Mouse (Mus musculus): ENCODE results near the gene Prim1.

Prim1 gene

GRCm38 (mm10) chr10:128015068-128015934 lies at the start of gene Prim1:
TSS of gene Prim1 (plus strand) at chr10:128015168.
- peak; percentile 82 to 89 for DNase-seq

DNA sequence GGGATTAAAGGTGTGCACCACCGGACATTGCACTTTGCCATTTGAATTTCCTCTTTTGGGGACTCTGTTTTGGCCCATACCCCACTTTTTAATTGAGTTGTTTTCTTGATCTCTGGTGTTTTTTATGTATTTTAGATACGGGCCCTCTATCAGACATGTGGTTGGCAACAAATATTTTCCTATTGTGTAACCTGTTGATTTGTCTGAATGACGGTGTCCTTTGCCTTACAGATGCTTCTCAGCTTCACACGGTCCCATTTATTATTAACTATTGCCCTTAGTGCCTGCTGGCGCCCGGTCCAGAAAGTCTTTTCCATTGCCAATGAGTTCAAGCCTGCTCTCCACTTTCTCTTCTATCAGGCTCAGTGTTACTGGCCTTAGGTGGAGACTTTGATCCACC lies 48.5 kb upstream of the Prim1 start:
- DNase-seq = no peak

DNA sequence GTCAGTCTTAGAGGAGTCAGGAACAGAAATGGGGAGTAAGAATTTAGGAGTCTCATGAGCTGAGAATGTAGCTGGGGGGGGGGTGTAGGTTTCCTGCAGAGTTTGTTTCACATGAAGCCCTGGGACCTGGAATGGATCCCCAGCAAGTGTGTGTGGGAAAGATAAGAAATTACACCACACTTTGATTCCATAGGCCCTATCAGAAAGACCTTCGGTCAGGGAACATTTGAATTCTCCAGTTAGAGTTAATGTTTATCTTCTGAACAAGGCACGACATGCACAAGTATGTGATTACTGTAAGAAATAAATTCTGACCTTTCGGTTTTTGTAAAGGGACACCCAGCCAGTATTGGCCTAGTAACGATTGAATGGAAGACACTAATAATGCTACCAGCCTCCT lies 45.1 kb upstream of the Prim1 start:
- DNase-seq = no peak

DNA sequence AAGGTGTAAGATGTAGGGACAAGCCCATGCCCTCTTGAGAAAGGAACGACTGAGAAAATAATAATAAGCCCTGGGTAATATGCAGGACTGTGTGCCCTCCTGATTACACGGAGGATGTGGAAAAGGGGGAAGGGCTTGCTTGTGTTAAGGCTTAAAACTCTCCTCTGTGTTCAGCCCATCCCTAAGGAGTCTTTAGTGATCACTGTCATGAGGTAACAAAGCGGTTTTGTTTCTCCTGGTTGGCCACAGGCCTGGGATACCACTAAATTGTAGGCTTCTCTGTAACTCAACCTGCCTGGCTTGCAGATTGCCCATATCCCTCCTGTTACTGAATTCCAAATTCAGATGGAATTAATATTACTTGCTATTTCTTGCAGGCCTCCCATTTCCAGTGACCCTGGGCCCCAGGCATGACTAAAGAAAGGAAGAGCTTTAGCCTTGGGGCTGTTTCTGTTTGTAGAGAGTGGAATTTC lies 44.6 kb upstream of the Prim1 start:
- peak in 1 of 2 experiments; percentile 11 for DNase-seq

DNA sequence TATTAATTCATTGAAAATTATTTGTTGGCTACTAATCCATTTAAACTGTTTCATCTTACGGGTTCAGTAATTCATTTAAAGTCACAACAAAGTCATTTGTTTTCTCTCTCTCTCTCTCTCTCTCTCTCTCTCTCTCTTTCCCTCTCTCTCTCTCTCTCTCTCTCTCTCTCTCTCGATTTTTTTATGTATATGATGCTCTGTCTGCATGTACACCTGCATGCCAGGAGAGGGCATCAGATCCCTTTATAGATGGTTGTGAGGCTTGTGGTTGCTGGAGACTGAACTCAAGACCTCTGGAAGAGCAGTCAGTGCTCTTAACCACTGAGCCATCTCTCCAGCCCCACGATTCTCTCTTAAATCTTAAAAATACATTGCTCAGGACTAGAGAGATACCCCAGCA lies 43.8 kb upstream of the Prim1 start:
- DNase-seq = no peak

DNA sequence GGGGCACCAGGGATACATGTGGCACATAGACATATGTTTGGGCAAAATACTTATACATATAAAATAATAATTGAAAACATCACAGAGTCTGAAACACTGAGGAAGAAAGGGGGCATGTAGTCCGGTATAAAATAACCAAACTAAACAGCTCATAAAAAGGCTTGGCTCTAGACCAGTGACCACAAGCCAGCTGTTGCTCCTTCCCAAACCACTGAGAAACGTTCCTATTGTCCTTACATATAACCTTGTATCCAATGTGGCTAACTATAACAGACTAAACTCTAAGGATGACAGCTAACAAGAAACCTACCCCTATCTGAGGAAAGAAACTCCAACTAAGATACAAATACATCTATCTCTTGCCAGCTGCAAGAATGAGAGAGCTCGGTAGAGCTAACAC lies 40.9 kb upstream of the Prim1 start:
- DNase-seq = peak; percentile 12 to 14

DNA sequence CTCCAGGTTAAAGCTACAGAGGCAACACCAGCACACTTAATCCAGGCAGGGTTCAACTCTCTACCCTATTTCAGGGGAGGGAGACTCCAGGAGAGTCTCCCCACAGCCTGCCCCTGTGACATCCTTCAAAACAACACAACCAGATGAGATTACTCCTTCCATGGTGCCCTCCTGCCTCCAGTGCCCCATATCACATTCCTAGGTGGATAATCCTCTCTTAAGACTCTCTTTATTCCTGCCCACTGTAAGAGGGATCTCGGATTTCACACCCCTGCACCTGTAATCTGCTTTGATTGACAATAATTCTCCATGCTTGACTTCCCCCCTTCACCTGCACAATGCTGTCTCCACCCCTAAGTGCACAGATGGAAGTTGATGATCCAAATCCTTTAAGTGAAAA lies 39.5 kb upstream of the Prim1 start:
- no peak for DNase-seq

DNA sequence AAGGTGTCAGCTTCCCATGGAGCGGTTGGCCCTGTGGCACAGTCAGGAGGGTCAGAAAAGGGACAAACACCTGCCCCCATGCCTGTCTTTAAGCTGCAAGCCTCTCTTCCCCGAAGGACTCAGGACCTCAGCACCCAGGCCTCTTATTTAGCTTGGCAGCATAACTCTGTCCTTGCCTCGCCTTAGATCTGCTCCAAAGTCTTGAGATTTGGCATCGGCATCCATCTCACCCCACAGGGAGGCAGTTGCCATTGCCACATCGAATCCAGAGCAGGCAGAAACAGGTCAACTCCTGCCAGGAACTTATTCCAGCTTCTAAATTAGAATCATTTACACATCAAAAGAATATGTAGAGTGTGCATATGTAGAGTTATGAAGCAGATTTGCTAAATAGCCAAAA lies 30.3 kb upstream of the Prim1 start:
- DNase-seq = no peak

DNA sequence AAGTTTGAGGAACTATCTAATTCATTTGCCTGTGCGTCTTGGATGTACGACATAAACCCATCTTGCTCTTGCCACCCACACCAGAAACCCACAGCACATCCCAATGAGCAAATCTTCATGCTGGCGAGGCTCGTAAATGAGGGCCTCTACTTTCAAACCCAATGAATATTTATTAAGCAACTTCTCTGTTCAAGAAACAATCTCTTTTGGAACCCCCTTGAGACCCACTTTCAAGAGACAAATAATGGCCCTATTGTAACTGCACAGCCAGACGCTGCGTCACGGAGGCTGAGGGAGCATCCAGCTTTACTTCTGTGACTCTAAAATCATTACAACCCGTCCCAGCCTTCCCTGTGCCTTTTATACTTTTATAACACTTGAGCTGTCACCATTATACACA lies 29.4 kb upstream of the Prim1 start:
- DNase-seq = no peak

GRCm38 (mm10) chr10:127996690-127997089 lies 18.3 kb upstream of the Prim1 start:
- no peak for DNase-seq

- DNase-seq = no peak
Observed at GRCm38 (mm10) chr10:127998260-127998659, 16.7 kb upstream of the Prim1 start.

DNA sequence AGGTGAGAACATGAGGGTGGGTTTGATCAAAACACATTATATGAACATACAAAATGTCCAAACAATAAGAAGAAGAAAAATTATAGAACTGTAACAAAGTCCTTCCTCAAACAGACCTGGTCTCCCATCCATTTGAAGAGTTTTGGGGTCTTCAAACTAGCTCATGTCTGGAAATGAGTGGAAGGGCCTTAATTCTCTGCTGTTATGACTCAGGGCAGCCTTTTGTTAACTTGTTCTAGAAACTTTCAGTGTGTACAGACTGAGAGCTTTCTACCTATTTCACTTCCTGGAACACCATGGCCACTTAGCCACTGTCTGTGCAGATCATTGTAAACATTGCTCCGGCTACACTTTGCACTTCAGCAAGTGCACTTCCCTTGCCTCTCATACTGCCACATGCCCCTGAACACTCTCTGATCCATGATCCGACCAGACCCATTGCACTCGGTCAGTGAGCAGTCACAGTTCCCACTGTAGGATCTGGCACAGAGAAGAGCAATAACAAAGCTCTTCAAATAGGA lies 11.6 kb upstream of the Prim1 start:
- DNase-seq = no peak

DNA sequence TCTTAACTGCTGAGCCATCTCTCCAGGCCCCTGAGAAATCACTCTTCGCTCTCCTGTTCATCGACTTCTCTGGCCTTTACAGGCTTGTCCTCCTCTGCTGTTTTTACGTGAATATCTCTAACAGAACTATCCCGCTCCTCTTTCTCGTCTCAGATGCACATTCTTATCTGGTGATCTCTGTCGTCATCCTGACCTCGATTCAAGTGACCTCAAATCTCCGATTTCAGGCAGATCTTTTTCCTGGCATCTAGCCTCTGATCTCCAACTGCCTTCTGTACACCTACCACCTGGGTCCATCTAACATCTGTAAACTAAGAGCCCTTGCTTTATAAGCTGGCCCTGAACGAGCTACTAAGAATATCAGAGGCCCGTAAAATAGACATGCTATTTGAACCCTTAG lies 10.1 kb upstream of the Prim1 start:
- DNase-seq = no peak

GRCm38 (mm10) chr10:128005479-128005878 lies 9.5 kb upstream of the Prim1 start:
- DNase-seq = no peak

- DNase-seq = no peak
Observed at GRCm38 (mm10) chr10:128007446-128007845, 7.5 kb upstream of the Prim1 start, which contains the start of gene Hsd17b6. TSS of gene Hsd17b6 (minus strand) at chr10:128007611.

DNA sequence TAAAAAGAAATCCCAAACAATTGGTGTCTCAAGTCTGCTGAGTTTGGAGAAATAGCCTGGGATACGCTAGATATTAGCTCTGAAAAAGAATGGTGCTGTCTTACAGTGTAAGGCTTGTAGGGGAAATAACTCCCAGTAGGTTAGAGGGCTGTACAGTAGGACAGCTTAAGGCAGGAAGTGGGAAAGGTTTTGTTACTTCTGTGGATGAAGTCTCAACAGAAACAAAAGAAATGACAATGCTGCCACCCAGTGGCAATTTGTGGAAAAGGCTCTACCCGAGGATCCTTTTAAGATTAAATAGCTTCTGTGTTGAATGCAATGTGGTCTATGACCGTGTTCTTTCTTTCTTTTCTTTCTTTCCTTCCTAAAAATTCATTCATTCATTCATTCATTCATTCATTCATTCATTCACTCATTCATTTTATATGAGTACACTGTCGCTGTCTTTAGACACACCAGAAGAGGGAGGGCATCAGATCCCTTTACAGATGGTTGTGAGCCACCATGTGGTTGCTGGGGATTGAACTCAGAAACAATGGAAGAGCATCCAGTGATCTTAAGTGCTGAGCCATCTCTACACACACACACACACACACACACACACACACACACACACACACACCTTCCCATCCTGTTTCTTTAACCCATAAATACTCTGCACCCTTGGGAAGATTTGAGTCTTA lies 6.6 kb upstream of the Prim1 start:
- peak; percentile 85 to 86 for DNase-seq

DNA sequence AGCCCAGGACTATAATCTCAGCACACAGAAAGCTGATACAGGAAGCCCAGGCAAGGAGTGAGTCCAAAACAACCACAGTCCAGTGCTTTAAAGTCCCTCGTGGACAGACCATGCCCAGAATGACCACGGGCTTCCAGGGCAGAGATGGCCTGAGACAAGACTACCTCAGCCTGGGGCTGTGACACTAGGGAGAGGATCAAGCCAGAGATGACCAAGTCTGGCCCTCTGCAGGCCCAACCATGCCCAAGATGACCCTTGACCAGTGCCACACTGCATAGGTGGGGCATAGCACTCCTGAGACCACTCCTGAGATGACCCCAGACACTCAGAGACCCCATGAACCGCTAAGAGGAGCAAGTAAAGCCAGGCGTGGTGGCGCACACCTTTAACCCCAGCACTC lies 5.2 kb upstream of the Prim1 start:
- no peak for DNase-seq

DNA sequence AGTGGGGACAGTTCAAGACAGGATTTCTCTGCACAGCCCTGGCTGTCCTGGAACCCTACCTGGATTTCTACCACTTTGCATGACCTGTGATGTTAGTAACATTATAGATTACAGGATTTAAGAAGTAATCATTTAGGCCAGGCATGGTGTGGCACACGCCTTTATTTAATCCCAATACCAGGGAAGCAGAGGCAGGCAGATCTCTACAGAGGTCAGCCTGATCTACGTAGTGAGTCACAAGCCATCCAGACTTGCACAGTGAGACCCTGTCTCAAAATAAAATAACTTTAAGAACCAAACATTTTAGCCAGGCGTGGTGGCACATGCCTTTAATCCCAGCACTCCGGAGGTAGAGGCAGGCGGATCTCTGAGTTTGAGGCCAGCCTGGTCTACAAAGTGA lies 7.2 kb downstream of the Prim1 start:
- no peak for DNase-seq

- DNase-seq = no peak
Observed at GRCm38 (mm10) chr10:128023496-128023895, 8.5 kb downstream of the Prim1 start.

DNA sequence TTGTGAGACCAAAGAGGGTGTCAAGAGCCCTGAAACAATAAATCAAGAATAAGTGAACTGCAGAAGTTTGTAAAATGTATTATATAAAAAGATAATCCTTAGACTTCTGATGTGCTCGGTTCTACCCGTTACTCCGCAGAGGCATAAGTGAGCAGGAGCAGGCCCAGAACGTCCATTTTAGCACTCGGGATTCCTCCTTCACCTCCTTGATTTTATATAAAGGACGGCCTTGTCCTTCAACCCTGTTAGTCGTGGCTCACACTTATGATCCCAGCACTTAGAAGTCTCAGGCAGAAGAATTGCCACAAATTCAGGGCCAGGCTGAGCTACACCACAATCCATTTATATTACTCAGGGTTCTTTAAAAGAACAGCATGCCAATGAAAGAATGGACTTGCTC lies 15.0 kb downstream of the Prim1 start:
- no peak for DNase-seq

- DNase-seq = peak in 1 of 2 experiments; percentile 28
Observed at GRCm38 (mm10) chr10:128030860-128031259, 15.9 kb downstream of the Prim1 start.

DNA sequence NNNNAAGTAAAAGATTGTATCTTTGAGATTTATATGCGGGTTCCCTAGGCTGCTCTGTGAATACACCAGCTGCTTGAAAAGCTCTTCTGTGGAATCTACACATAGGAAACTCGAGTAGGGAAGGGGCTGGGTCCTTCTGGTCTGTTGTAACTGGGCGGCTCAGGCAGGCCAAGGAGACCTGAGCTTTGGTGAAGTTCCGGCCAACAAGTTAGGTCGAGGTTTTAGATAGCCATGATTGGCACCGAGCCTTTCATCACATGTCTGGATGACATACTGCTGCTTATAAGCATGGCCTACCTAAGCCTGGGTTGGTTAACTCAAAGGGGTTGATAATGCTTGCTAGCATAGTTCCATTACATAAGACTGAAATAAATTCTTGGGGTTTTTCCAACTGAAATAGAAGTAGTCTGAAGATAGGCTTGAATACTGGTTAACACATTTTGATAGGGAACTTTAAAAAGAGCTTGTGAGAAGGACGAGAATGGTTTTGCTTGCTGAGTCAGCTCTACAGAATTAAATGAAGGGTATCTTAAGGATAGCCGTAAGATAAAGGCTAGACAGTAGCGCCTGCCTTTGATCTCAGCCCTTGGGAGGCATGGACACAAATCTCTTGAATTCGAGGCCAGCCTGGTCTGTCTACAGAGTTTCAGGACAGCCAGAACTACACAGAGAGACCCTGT lies 21.9 kb downstream of the Prim1 start:
- DNase-seq = peak; percentile 53 to 66

DNA sequence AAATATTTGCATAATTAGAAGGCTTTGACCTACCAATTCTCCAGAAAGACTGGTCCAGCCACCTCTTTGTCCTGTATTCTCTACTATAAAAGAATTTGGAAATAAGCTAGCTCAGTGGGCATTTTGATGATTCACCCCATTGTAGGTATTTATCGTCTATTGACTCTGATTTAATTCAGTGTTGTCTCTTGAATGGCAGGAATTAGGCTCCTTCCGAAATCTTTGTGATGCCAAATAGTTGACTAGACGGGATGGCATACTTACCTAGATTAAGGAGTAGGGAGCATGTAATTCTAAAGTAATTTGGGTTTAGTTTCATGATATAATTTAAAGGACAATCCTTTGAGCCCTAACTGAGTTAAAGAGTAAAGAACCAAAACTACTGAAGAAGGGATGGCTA lies 23.0 kb downstream of the Prim1 start:
- DNase-seq = no peak
